Mouse (Mus musculus): Measurements from ENCODE around the gene Kif3c.

Gene Kif3c

GRCm38 (mm10) chr12:3424179-3424578 is 59.2 kb downstream of the Kif3c start:
- peak; percentile 14 for DNase-seq (ENCODE audit: low read depth, low spot score)

GRCm38 (mm10) chr12:3425375-3426341 is 60.7 kb downstream of the Kif3c start:
- peak; percentile 83 for DNase-seq (ENCODE audit: low read depth, low spot score)

- DNase-seq (ENCODE audit: low read depth, low spot score) = peak; percentile 99
Measured at GRCm38 (mm10) chr12:3426530-3427034, 61.6 kb downstream of the Kif3c start, which contains the start of gene Asxl2. Gene Asxl2, plus strand, starts transcription at chr12:3426857.

- peak; percentile 78 for DNase-seq (ENCODE audit: low read depth, low spot score)
Measured at GRCm38 (mm10) chr12:3427067-3427889, 62.3 kb downstream of the Kif3c start.

GRCm38 (mm10) chr12:3427891-3428775 is 63.2 kb downstream of the Kif3c start:
- DNase-seq (ENCODE audit: low read depth, low spot score) = no peak

GRCm38 (mm10) chr12:3429681-3430442 is 64.9 kb downstream of the Kif3c start:
- no peak for DNase-seq (ENCODE audit: low read depth, low spot score)

GRCm38 (mm10) chr12:3430443-3430753 is 65.5 kb downstream of the Kif3c start:
- no peak for DNase-seq (ENCODE audit: low read depth, low spot score)

- DNase-seq (ENCODE audit: low read depth, low spot score) = peak; percentile 20
Measured at GRCm38 (mm10) chr12:3430985-3431384, 66.1 kb downstream of the Kif3c start.

GRCm38 (mm10) chr12:3433736-3434135 is 68.8 kb downstream of the Kif3c start:
- no peak for DNase-seq (ENCODE audit: low read depth, low spot score)

GRCm38 (mm10) chr12:3436446-3436845 is 71.5 kb downstream of the Kif3c start:
- DNase-seq (ENCODE audit: low read depth, low spot score) = peak; percentile 6

GRCm38 (mm10) chr12:3437815-3438214 is 72.9 kb downstream of the Kif3c start:
- DNase-seq (ENCODE audit: low read depth, low spot score) = peak; percentile 53

GRCm38 (mm10) chr12:3440916-3441315 is 76.0 kb downstream of the Kif3c start:
- DNase-seq (ENCODE audit: low read depth, low spot score) = no peak

- DNase-seq (ENCODE audit: low read depth, low spot score) = no peak
Measured at GRCm38 (mm10) chr12:3441361-3441760, 76.4 kb downstream of the Kif3c start.

- DNase-seq (ENCODE audit: low read depth, low spot score) = no peak
Measured at GRCm38 (mm10) chr12:3453554-3453953, 88.6 kb downstream of the Kif3c start.
